Mouse (Mus musculus) cerebellum, adult 2 months (tissue): Measurements from ENCODE around the gene Ap5z1.

ENCODE experiments used
- CTCF ChIP-seq: fragments of 200-500 bp; IDR thresholded peaks from 2 replicates; pipeline ENCODE4 v1.5.1; 2011; ENCODE audit warnings: low read depth, mild to moderate bottlenecking, control low read depth, low read length, moderate library complexity, borderline replicate concordance; ENCODE audit not compliant: insufficient read depth
- POLR2A ChIP-seq: fragments of 200-500 bp; IDR thresholded peaks from 2 replicates; pipeline ENCODE4 v1.6.1; 2011; ENCODE audit warnings: low read length, control low read depth, borderline replicate concordance; ENCODE audit not compliant: insufficient read depth

GRCm38 (mm10) chr5:142421886-142422285, 41.9 kb upstream of the Ap5z1 start:
- TF ChIP-seq POLR2A (no peak), CTCF (no peak)
